Mouse (Mus musculus) frontal cortex, postnatal 36 days (tissue): Measurements from ENCODE around the gene Gcgr.
A peak's percentile ranks its signal among the peaks of the same experiment; 100 is the strongest.

Experiments used
- DNase-seq, 2 experiments: peaks; one replicate each; pipeline ENCODE4 v3.0.0; 2022; ENCODE audit warnings: low spot score in 2 of 2

Gene Gcgr

DNA sequence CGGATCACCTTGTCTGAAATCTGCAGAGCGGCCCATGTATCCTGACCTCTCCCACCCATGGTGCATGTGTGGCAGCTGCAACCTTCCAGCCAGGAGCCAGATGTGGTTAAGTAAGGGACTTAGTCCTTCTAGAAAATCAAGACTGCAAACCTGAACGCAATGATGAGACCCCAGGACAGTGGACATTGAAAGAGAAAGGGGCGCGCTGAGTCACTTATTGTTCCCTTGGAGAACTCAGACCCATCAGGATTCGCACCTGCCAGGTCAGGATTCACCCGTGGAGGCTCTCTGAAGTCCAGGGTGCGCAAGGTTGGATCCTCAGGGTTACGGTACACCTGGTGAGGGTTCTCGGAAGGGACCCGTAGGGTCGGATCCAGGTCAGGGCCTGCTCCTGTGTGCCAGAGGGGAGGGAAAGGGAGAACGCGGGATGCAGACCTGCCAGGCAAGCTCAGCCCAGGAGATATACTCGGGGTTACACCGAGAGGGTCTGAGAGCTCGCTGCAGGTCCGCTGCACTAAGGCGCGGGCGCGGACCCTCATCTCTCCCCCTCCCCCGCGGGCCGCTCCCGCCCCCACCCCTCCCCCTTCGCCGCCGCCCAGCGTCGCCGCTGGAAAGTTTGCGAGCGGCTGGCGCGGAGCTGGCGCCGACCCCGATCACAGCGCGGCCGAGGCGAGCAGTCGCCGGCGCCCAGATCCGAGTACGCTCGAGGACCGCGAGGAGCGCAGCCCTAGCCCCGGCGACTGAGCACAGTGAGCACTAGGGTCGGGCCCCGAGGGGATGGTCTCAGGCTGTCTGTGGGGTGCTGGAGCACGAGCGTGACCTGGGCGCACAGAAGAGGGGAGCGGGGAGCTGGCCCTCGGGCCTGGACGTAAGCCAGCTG lies at the start of gene Gcgr:
Gene Gcgr, plus strand, starts transcription at position 615 of the 880 bp plus-strand sequence.
- DNase-seq = no peak

DNA sequence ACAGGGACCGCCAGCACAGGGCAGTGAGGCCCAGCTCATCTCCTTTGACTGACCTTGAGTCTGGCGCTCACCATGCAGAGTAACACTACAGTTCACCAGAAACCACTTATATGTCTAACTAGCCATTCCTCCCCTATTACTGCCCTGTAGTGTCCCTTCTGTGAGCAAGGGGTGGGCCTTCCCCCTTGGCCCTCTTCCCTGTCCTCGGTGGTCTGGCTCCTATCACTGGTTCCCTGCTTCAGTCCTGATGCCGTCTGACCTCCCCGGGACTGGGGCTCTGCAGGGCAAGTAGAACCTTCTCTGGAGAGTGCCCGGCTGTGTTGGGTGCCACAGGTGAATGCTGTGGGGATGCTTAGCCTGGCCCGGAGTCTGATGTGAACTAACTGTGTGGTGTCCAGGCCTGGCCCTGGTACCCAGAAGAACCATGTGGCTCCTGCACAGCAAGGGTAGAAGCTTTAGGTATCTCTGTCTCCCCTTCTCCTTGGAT lies 47.0 kb upstream of the Gcgr start:
- DNase-seq = no peak

DNA sequence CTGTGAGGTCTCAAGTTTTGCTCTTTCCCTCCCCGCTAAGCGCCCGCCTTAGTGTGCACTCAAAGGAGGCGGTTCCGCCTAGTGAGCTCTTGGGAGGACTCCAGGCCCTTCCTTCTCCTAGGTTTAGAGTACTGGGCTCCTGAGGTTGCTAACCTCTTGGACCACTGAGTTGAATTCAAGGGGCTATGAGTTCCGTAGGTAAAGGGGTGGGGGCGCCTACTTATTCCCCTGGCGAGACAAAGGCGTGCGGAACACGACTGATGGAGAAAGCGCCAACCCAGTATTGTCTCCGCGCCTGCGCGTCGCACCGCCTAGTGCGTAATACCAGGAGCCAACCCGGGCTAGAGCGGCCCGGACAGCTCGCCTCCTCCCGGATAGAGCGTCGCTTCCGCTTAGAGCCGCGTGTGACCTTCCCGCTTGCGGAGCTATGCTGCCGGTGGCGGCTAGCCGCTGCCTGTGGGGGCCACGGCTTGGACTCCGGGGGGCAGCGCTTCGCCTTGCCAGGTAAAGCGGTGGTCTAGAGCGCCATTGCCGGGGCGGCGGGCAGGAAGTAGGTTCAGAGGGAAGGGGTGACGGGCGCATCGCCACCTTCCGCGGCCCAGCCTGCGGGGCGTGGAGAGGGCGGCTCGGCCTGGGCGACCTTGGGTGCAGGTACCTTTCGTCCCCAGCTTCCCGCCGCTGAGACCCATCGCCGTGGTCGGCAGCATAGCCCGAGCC lies 46.1 kb upstream of the Gcgr start, which contains the start of gene Mrpl12:
Gene Mrpl12, plus strand, starts transcription at position 349 of the 717 bp plus-strand sequence.
- DNase-seq = peak; percentile 92 to 93

DNA sequence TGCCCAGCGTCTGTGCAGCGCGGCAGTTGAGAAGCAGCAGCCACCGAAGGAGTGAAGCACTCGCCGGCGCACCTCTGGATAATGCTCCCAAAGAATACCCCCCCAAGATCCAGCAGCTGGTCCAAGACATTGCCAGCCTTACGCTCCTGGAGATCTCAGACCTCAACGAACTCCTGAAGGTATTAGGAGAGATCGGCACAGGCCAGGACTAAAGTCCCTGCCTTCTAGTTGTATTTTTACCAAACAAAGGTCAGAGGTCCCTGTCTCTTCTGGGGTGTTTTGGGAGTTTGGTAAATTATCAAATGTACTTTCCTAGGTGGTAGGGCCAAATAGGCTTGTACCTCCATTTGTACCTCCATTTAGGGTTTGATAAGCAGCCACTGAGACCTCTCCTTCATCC lies 45.2 kb upstream of the Gcgr start:
- DNase-seq = no peak

DNA sequence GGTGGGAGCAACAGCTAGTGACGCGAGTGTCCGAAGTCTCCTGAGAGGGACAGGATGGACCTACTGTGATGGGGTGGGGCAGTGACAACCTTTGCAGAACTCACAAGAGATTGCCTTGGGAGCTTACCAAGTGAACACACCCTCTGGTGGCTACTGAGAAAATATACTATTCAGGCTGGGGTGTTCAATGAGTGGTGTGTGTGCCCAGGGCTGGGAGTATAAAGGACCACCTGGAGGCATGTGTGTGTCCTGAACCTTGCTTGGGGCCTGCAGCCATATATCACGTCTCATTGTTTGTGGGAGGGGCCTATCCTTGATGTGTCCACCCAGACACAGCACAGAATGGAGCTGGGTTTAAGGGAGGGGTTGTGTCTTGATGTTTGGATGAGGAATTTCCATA lies 42.0 kb upstream of the Gcgr start:
- DNase-seq = no peak

DNA sequence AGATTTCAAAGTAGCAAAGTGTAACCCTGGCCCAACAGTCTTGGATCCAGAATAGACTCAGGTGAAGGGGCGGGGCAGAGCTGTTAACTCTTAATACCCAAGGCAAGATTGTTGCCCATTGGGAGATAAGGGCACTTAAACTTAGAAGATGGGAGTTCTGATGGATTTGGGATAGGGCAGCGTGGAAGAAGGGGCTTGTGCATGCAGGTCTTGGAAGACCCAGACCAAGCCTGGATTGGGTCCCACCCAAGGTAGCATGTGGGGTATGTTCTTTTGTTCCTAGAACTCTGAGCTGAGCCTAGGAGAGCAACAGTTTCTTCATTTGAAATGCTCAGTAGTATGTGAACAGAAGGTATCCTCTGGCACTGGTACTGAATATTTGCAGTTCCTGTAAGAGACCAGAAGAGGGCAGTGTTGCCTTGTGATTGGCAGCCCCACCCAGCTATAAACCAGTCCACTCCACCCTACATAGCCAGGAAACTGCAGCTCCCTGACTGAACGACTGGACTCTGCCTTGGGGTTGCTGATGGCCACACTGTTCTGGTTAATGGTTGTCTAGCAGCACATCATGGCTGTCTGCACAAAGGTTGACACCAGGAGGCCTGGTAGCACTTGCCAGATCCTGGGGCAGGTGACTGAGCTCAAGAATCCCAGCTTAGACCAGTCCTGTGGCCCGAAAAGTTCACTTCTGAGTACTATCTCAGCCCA lies 41.3 kb upstream of the Gcgr start:
- DNase-seq = peak; percentile 52 to 73

DNA sequence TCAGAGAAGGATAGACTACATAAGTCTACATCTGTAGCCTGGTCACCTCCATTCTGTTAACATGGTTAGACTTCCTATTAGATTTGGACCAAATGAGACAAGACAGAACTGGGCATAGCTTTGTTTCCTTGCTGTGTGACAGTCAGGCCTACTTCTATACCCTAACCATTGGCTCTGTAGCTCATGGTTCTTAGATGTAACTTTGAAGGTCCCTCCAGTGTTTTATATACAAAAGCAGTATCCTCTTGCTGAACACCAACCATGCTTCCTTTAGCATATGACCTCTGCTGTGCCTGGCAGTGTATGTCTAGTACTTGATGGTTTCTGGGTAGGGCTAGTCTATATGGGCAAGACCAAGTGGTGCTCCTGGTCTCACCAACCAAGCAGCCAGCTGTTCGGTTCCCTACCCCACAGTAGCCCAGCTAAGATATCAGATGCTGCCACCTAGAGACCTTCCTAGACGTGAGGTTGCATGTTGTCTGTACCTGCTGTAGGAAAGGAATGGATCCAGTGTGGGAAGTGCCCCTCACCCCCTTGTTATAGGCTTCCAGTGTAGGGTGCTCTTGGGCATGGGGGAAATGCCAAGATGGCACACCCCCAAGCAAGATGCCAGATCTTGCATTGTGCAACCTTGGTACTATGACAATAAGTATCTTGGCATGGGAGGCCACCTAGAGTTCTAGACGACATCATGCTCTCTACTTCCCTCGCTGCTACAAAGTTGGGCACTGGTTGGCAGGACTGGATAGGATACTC lies 40.0 kb upstream of the Gcgr start:
- DNase-seq = no peak

DNA sequence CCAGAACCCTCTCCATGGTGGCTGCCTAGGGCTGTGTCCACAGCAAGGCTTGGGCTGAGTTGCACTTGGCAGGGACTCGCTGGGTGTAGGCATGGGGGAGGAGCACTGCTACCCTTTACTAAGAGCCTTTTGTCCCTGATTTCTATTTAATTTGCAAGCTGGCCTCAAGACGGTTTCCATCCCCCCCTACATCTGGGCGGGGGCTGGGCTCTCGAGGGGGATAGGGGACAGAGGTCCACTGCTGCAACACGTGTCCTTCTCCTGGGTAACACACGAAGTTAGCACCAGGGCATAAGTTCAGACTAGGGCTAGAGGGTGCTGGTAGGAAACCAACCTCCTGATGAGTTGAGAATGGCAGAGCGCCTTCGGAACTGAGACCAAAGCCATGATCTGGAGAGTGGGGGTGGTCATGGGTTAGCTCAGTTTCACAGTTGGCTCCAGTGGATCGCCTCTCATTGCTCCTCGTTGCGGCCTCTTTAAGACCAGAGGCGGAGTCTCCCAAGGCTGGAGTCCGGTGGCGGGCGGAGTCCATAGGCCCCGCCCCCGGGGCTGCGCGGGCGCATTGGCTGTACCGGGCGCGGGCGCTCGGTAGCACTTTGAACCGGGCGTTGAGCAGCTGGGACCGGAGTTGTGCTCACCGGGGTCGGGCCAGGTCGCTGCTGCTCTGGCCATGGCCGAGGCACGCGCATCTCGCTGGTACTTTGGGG lies 39.0 kb upstream of the Gcgr start, which contains the start of gene Slc25a10:
Gene Slc25a10, plus strand, starts transcription at position 524 of the 707 bp plus-strand sequence.
- peak; percentile 81 to 90 for DNase-seq

DNA sequence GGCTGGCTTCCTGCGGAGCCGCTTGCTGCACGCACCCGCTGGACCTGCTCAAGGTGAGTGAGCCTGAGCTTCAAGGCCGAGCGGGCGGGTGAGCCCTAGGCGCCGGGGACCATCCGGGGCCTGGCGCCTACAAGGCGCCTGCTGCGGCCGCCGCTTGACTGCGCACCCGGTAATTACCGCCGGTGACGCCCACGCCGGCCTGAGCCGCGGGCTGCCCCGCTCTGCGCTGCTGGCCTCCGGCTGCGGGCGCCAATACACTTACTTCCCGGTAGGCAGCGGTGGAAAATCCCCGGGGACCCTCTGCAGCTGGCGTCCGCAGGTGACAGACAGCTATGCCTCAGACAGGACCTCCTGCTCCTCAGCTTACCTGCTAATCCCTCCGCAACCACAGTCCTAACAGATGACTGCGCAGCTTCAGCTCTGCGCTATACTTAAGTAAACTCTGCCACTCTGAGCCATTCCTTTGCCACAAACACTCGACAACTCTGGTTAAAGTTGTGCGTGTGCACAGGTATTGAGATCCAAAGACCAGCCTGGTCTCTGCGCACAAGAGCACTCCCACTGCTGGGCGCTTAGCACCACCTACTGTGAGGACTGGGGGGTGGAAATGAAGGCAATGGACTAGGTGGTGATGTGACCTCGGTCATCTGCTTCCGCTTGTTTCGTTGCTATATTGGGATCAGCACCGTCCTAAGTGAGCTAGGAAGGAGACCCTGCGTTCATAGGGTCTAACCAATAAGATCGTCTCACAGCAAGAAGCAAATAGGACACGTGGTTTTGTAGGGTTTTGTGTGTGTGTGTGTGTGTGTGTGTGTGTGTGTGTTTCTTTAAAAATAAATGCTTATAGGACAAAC lies 38.2 kb upstream of the Gcgr start:
- peak; percentile 23 to 26 for DNase-seq

DNA sequence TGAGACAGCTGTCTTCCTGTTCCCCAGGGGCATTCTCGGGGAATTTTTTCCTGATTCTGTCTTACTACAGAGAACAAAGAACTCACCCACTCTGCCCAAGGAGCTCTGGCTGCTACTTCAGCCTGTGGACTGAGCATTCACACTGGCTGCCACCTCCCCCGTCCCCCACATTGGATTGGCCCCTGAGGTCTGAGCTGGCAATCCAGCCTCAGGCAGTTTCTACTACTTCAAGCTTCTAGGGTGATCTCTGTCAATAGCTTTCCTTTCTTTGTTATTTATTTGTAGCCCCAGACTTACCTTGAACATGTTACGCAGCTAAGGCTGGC lies 37.7 kb upstream of the Gcgr start:
- no peak for DNase-seq

DNA sequence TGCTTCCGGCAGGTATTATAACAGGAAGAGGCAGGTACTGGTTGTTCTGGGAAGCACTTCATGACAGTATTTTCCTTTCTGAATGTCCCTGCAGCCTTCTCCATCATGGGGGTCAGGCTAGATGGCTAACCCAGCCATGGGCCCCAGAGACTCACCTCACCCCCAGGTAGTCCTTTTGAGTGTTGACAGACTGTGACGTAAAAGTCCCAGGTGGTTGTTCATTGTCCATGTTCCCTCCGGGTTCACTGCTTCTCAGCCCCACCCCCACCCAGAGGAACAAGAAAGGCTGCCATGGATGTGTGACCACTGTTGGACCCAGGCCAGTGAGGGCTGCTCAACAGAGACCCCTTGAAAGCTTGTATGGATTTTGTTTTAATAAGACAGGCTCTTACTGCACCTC lies 37.1 kb upstream of the Gcgr start:
- no peak for DNase-seq

DNA sequence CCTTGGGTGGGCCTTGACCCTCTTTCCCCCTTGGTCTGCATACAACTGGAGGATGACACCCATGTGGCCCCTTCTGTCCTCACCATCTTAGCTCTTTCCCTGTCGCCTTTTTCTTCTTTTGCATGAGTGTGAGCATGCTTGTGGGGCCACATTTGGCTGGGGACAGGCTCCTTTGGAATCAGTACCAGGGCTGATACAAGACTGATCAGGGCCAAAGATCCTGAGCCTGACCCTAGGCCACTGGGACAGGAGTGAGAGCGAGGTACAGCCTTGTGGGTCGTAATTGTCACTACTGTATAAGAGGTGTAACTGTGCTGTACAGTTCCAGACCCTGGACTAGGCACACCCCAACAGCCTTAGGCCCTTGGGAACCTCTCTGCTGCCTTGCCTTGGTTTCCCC lies 36.6 kb upstream of the Gcgr start:
- DNase-seq = no peak

DNA sequence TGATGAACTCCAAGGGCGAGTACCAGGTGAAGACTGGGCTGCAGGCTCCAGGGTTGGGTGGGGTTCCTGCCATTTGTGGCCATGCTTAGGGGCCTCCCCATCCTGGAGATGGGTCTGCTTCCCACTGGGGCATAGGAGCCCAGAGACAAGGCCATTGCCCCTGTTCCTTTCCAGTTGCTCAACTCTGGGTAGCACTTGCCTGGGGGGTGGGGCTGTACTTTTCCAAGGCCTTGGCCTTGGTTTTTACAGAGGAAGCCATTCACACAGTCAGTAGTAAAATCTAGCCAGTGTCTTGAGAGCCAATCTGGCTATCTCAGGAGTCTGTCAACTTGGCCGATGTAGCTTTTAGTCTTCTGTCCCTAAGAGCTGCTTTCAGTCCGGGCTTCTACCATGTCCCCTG lies 33.1 kb upstream of the Gcgr start:
- no peak for DNase-seq

DNA sequence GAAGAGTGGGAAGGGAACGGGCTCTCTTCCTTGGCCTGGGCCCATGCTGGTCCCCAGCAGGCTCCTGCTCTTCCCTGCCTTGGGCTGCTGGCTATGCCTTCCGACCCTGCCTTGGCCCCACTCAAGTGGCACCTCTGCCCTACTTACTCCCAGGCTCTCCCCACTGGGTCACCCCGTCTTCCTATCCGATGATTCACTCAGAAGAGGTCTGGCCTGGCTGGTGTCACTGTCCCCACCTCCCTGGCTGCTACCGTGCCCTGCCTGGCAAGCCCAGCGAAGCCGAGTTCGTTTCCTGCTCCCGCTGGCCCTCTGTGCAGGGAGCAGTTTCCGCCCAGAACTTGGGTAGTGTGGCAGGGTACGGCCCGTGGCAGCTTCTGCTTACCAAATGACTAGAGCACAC lies 32.3 kb upstream of the Gcgr start:
- DNase-seq = no peak

DNA sequence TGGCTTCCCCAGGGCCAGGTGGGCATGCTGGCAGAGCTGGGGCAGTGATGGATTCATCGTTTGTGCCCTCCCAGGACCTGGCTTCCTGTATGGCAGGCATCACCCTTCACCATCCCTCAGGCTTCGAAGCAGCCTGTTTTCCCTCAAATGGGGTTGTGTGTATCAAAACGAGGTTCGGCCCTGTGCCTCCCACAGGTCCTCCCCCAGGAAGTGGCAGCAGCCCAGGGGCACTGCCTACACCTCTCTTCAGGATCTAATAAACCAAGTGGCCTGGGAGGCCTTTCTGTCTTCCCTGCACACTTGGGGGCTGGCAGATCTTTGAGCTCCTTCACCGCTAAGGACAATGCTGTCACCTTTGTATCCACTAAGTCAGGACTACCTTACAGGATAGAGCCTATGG lies 31.6 kb upstream of the Gcgr start:
- no peak for DNase-seq

DNA sequence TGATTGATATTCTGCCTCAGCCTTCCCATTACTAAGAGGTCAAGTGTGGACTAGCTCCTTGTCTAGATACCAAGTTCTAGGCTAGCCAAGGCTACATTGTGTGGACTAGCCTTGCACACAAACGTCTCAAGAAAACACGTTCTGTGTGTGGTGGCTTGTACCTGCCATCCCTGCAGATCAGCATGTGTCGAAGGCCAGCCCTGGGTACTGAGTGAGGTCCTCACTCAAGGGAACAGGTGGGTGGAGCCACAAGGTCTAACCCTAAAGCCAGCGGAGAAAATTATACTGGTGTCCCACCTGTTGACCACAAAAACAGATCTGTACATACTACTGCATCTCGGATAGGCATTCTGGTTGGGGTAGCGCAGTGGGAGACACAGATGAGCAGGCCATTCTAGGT lies 30.6 kb upstream of the Gcgr start:
- DNase-seq = no peak

DNA sequence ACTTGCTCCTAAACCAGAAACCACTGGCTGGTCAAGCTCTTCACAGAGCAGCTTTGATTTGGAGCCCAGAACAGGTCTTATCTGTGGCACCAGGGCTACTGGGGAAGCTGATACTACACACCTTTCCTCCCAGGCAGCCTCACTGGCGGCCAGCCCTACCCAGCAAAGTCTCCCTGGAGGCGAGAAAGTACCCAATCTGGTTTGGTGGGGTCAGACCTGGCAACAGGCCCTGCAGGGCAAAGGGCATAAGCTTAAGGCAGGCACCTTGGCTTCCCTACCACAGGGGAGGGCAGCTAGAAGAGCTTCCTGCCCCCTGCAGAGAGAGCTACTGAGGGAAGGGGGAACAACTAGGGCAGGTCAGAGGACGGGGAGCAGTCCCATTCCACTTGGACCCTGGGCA lies 30.1 kb upstream of the Gcgr start:
- DNase-seq = no peak

DNA sequence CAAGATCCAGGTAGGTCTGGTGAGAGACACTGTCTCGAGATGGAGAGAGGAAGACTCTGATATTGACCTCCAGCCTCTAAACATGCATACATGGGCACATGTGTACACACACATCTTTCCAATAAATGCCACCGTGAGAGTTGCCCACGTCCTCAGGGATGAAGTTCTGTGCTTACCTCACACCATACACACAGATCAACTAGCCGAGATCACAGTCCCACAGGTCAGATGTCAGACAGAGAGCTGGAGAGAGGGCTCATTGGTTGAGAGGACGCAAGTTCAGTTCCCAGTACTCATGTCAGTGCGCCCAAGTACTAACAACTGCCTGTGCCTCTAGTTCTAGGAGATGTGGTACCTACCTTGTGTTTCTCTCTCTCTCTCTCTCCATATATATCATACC lies 29.5 kb upstream of the Gcgr start:
- no peak for DNase-seq

DNA sequence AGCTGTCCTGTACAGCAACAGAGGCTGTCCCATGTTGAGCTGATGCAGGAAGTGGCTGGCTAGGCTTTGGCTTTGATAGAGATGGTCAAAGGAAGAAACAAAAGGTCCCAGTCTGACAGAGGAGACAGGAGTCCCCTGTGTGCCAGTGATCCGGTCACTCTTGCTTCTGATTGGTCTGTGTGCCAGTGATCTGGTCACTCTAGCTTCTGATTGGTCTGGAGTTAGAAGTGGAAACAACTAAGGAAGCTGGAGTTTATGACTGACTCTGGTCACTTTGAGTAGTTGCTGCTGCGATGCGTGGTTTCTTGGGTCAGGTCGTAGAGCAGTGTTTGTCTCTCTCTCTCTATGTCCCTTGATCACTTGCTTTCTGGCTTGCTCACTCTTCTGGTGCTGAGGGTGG lies 28.8 kb upstream of the Gcgr start:
- DNase-seq = no peak

DNA sequence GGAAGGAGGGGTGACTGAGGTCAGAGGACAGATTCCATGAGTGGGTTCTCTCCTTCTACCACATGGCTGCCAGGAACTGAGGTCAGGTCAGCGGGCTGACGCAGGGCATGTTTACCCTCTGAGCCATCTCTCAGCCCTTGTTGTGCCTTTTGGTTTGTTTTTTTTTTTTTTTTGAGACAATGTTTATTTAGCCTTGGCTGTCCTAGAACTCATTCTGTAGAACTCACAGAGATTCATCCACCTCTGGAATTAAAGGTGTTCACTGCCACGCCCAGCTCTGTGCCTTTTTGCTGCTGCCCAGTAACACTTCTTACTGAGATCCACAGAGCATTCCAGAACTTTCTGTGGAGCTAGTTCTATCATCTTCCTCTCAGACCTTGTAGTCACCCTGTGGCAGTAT lies 24.8 kb upstream of the Gcgr start:
- no peak for DNase-seq
